Comparison of ENCODE assay signal across 11 mouse cellular contexts in genomic region chr16:42910716-42911115, GRCm38 (mm10). TPM values are rescaled to one million over a fixed set of nuclear protein-coding genes. Genes with fewer than 3 reads are reported as not detected.
DNase-seq lines count a peak whose midpoint lies in the region; ATAC-seq and TF ChIP-seq lines count a peak whose summit lies in the region.
"Had no signal": no experiment of that assay in that cellular context is flagged by ENCODE, and none has a peak within 500 bp of the region (broad histone marks: within the 10 kb centered on the region; RNA-seq: fewer than 3 reads in every experiment).

No protein-coding gene starts in this region.

- 73% methylated on average over 3 of the region's 3 CpGs for WGBS in kidney, embryonic 15.5 days
- WGBS in lung, embryonic 14.5 days = 45% methylated on average over 3 of the region's 3 CpGs

- H3K27me3 ChIP-seq in kidney, embryonic 15.5 days = no peaks in the 10 kb centered on the region
- no peaks in the 10 kb centered on the region for H3K27me3 ChIP-seq in lung, embryonic 14.5 days (ENCODE audit: insufficient read depth, low read length)
- H3K27me3 ChIP-seq: neural tube, embryonic 12.5 days had no signal

- DNase-seq in kidney, adult 11 months = peak; percentile 21
- DNase-seq in cerebellum, adult 11 months = peak; percentile 55
- peak; percentile 70 for DNase-seq in gastrocnemius, postnatal 25 days
- peak; percentile 12 for DNase-seq in lung, embryonic 14.5 days
- DNase-seq in B cell, adult 2 months = no peak
- no peak for DNase-seq in embryo, embryonic 10 days (ENCODE audit: low spot score)
- no peak for DNase-seq in frontal cortex, postnatal 36 days (ENCODE audit: low spot score in 2 of 2)
- DNase-seq: layer of hippocampus, postnatal 36 days had no signal

- ATAC-seq in kidney, embryonic 15.5 days (replicated peaks; ENCODE audit: low FRiP score) = no peak
- no peak; the same call in 1 of the 2 replicates for ATAC-seq in lung, embryonic 14.5 days (ENCODE audit: insufficient read depth)

- H3K9ac ChIP-seq in kidney, embryonic 15.5 days = no peak overlapping the region
- H3K9ac ChIP-seq in lung, embryonic 14.5 days = no peak overlapping the region
- H3K9ac ChIP-seq: neural tube, embryonic 12.5 days had no signal

- H3K4me3 ChIP-seq in kidney, embryonic 15.5 days (replicated peaks) = no peak overlapping the region
- H3K4me3 ChIP-seq in lung, embryonic 14.5 days (ENCODE audit: low read depth, low read length) = no peak overlapping the region
- H3K4me3 ChIP-seq: neural tube, embryonic 12.5 days had no signal

- no peaks in the 10 kb centered on the region for H3K36me3 ChIP-seq in kidney, embryonic 15.5 days
- no peaks in the 10 kb centered on the region for H3K36me3 ChIP-seq in lung, embryonic 14.5 days (ENCODE audit: insufficient read depth)
- H3K36me3 ChIP-seq: neural tube, embryonic 12.5 days had no signal

- TF ChIP-seq CTCF in lung, embryonic 14.5 days (IDR thresholded peaks at IDR 0.05; ENCODE audit: low read depth) = no peak

- H3K4me1 ChIP-seq in kidney, embryonic 15.5 days = peaks cover 2% of the 10 kb centered on the region; the same call in 1 of the 2 replicates
- no peaks in the 10 kb centered on the region for H3K4me1 ChIP-seq in lung, embryonic 14.5 days (ENCODE audit: insufficient read depth)
- H3K4me1 ChIP-seq: neural tube, embryonic 12.5 days had no signal

- no peak overlapping the region for H3K4me2 ChIP-seq in kidney, embryonic 15.5 days
- H3K4me2 ChIP-seq in lung, embryonic 14.5 days = no peak overlapping the region
- H3K4me2 ChIP-seq: neural tube, embryonic 12.5 days had no signal

- H3K9me3 ChIP-seq in kidney, embryonic 15.5 days (replicated peaks) = no peaks in the 10 kb centered on the region
- no peaks in the 10 kb centered on the region for H3K9me3 ChIP-seq in lung, embryonic 14.5 days (ENCODE audit: low read depth, low read length)
- H3K9me3 ChIP-seq: neural tube, embryonic 12.5 days had no signal

- H3K27ac ChIP-seq in kidney, embryonic 15.5 days = no peak overlapping the region
- H3K27ac ChIP-seq in lung, embryonic 14.5 days (ENCODE audit: low read depth) = no peak overlapping the region
- H3K27ac ChIP-seq: macrophage; neural tube, embryonic 12.5 days had no signal

RNA-seq across cellular contexts. Expression of gene Zbtb20, which starts 35.0 kb away (rescaled TPM):
- 41.2 and 42.1 TPM in 2 replicates for polyA plus RNA-seq in kidney, embryonic 15.5 days (2015; fragmentation: Nextera tagmentation; extraction: Ambion mirVana)
- 10 to 100 TPM; 86.5 to 93.4 TPM for total RNA-seq in gastrocnemius, postnatal 25 days (2021)
- 17.6 and 20.2 TPM in 2 replicates for polyA plus RNA-seq in lung, embryonic 14.5 days (2014; fragmentation: Nextera tagmentation; extraction: Ambion mirVana)

Comparison
In these comparisons a context has a peak if more than half of its experiments do, and no peak if none do; other contexts are left out.
1. DNase-seq: peak in kidney, adult 11 months (single experiment), cerebellum, adult 11 months (single experiment), gastrocnemius, postnatal 25 days (single experiment) and lung, embryonic 14.5 days (single experiment); none in B cell, adult 2 months (0 of 2), embryo, embryonic 10 days (single experiment) and frontal cortex, postnatal 36 days (0 of 2).